Mouse (Mus musculus) pancreas, adult 10 weeks (tissue): Measurements from ENCODE around the gene Usmg5. TPM values are rescaled to one million over a fixed set of nuclear protein-coding genes. Genes with fewer than 3 reads are reported as not detected.

ENCODE experiments used
- polyA plus RNA-seq: library from polyadenylated mRNA; stranded (reverse); fragments of 350-450 nt; fragmentation: Illumina TruSeq; extraction: RNeasy Lipid Tissue Mini Kit (QIAGEN cat#74804); gene quantifications from one replicate; pipeline ENCODE4 v1.2.3, GENCODE M21; 2015; ENCODE audit warnings: low read depth, low replicate concordance; ENCODE audit not compliant: insufficient read depth

Gene Usmg5
- 108 TPM for polyA plus RNA-seq

DNA sequence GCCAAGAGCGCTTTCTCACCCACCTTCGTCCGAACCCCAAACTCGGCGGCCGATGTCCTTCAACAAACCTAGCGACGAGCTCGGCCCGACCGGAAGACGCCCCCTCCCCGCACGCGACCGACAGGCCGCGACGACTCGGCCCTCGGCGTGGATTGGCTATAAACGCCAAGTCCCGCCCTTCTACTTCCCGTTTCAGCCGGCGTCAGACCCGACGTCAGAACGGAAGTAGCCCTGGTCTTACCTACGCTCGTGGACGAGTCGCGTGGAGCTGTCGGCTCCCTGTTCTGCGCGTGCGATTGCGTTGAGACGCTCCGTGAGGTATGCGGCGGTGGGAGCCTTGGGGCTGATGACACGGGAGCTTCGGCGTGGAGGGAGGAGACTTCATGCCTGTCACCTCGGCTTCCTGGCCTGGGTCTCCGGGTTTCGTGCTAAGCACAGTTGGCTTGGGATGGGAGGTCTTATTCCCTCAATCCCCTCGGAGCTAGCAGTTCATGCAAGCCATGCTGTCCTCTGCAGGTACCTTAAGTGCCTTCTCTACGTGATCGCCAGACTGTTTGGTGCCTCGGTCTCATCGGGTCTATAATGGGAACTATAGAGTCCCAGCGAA, at the start of gene Usmg5, which contains the start of gene Pdcd11:
TSS of gene Usmg5 (minus strand) at position 98 of the 607 bp plus-strand sequence.
TSS of gene Pdcd11 (plus strand) at position 219 of the 607 bp plus-strand sequence.

GRCm38 (mm10) chr19:47137771-47138421, 47.4 kb upstream of the Usmg5 start, which contains the start of gene Calhm2:
TSS of gene Calhm2 (minus strand) at chr19:47138294.

DNA sequence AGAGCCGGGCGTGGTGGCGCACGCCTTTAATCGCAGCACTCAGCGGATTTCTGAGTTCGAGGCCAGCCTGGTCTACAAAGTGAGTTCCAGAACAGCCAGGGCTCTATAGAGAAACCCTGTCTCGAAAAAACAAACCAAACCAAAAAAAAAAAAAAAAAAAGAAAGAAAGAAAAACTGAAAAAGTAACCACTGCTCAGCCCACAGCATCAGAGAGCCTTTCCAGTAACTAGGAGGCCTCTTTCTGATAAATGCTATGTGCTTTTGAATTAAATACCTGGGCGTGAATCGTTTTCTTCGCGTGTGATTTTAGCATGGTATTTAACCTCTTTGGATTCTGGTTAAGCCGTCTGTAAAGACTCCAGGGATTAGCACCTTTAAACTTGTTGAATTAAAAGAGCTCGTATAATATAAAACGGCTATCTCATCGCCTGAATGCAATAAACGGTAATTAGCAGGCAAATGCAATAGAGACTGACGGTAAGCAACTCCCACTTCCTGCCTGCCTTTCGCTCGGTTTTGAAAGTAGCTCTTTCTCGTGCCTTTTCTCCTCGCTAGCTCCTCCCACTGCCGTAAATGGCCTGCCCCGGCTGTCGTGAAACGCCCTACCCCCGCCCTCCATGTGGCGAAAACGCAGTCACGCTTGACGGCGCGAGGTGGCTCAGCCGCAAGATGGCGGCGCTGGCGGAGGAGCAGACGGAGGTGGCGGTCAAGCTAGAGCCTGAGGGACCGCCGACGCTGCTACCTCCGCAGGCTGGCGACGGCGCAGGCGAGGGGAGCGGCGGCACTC, 23.2 kb downstream of the Usmg5 start, which contains the start of gene Taf5:
TSS of gene Taf5 (plus strand) at position 651 of the 787 bp plus-strand sequence.

DNA sequence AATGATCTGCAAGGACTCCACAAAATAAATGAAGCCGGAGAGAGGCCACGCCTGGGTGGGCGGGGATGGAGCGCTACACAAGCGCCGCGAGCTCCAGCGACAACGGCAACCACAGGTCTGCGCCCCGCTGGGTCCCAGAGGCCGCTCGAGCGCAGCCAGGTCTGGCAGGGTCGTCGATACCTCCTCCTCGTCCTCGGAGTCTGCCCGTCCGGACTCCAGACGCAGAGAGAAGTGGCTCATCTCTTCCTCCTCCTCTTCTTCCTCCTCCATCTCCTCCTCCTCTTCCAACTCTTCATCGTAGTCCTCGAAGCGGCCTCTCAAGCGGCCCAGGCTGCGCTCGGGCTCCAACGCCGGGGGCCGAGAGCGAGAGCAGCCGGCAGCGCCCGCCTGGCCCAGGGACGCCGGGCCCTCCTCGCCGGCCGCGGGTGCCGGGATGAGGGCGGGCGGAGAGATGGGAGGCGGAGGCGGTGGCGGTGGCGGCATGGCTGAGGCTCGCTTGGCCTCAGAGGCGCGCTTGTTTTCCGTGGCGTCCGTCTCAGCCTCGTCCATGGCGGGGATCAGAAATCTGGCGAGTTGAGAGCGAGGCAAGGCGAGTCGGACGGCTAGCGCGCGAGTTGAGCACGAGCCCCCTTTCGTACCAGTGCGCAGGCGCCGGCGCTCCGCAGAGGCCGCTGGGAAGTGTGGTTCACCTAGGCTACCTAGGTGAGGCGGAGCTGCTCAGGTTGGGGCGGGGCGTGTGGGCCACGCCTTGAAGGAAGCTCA, 40.0 kb downstream of the Usmg5 start, which contains the start of gene Pcgf6:
TSS of gene Pcgf6 (minus strand) at position 636 of the 762 bp plus-strand sequence.

Other genes starting within 250 kb of the Usmg5 start
- 0.81 TPM for gene Ina, start 75.9 kb downstream of the Usmg5 start, polyA plus RNA-seq
- gene Nt5c2, start 75.5 kb downstream of the Usmg5 start, polyA plus RNA-seq, result 4.4 TPM
- 3.1 TPM for gene Pcgf6, start 39.7 kb downstream of the Usmg5 start, polyA plus RNA-seq
- 1.1 TPM for gene Taf5, start 22.9 kb downstream of the Usmg5 start, polyA plus RNA-seq
- gene Pdcd11, start 121 bp upstream of the Usmg5 start, polyA plus RNA-seq, result 4.7 TPM
- 2.0 TPM for gene Calhm2, start 47.6 kb upstream of the Usmg5 start, polyA plus RNA-seq
- gene Calhm1, start 53.6 kb upstream of the Usmg5 start, polyA plus RNA-seq, result not detected
- gene Calhm3, start 67.1 kb upstream of the Usmg5 start, polyA plus RNA-seq, result not detected
- gene Neurl1a, start 88.2 kb upstream of the Usmg5 start, polyA plus RNA-seq, result 1.7 TPM